Mouse (Mus musculus) liver, adult 10 weeks (tissue): ENCODE data around the gene Igsf21. TPM values are rescaled to one million over a fixed set of nuclear protein-coding genes. Genes with fewer than 3 reads are reported as not detected.

Source experiments
- polyA plus RNA-seq: library from polyadenylated mRNA; stranded (reverse); fragments of 350-450 nt; fragmentation: Illumina TruSeq; extraction: RNeasy Lipid Tissue Mini Kit (QIAGEN cat#74804); gene quantifications from one replicate; pipeline ENCODE4 v1.2.3, GENCODE M21; 2014; ENCODE audit warnings: low read depth, low replicate concordance

Igsf21 gene
- not detected for polyA plus RNA-seq

GRCm38 (mm10) chr4:140246180-140247005, at the start of gene Igsf21:
TSS of gene Igsf21 (minus strand) at chr4:140246784.

